Mouse (Mus musculus) heart, postnatal 25 days (tissue): ENCODE measurements at regions not wholly inside any gene's neighbourhood (a gene's known extent, or its start where the extent isn't known, plus 50 kb on each side); places are given as distances from the start of the nearest gene placed in this dataset.
"Not testable (repeated sequence)": the region's sequence is repeated elsewhere in the genome, so short reads cannot be mapped to it uniquely, and the experiment has no call there.

ENCODE experiments used
- DNase-seq: peaks from one replicate; pipeline ENCODE4 v3.0.0; 2022; ENCODE audit warnings: low spot score
- intact Hi-C: fragments of 180-260 bp; cut with DNase I; formaldehyde crosslinking; loops from one replicate; pipeline ENCODE4 v1.15.1; 2025

DNA sequence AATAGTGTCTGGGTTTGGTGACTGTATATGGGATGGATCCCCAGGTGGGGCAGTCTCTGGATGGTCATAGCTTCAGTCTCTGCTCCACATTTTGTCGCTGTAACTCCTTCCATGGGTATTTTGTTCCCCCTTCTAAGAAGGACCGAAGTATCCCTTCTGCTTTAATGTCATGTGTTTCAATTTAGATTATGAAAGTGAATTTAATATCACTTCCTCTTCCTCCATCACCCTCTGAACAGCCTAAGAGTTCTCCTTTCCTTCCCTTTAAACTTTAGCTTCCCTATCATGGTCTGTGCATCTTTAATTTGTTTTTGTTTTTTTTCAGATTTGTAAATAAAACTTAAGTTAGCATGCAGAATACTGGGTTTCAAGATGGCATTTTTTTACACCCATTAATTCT lies 211.0 kb upstream of the Phyhipl start:
- no peak for DNase-seq
- intact Hi-C loops: no loop called here

DNA sequence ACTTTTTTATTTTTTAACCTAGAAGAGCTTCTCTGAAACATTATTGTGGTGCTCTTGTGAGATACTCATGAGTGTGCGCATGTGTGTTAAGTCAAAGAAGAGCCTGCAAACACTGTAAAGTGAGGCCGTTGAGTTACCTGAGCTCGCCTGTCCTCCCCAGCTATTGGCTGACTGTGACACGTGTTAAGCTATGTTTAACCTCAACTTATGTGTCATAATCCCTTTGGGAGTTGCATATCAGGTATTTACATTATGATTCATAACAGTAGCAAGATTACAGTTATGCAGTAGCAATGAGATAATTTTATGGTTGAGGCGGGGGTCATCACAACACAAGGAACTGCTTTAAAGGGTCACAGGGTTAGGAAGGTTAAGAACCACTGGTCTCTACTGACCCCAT lies 208.9 kb upstream of the Phyhipl start:
- DNase-seq: no peak
- intact Hi-C loops: no loop called here

DNA sequence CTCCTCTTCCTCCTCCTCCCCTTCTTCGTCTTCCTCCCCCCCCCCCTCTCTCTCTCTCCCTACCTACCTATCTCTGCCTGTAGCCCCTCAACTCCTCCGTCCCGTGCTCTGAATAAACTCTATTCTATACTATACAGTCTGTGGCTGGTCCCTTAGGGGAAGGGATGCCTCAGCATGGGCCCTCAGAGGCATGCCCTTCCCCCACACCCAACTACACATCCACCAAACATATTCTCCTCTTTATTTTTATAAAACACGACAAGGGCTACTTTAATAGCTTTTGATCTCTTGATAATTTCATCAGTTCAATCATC lies 206.2 kb upstream of the Phyhipl start:
- intact Hi-C loops: no loop called here
- DNase-seq: no peak

DNA sequence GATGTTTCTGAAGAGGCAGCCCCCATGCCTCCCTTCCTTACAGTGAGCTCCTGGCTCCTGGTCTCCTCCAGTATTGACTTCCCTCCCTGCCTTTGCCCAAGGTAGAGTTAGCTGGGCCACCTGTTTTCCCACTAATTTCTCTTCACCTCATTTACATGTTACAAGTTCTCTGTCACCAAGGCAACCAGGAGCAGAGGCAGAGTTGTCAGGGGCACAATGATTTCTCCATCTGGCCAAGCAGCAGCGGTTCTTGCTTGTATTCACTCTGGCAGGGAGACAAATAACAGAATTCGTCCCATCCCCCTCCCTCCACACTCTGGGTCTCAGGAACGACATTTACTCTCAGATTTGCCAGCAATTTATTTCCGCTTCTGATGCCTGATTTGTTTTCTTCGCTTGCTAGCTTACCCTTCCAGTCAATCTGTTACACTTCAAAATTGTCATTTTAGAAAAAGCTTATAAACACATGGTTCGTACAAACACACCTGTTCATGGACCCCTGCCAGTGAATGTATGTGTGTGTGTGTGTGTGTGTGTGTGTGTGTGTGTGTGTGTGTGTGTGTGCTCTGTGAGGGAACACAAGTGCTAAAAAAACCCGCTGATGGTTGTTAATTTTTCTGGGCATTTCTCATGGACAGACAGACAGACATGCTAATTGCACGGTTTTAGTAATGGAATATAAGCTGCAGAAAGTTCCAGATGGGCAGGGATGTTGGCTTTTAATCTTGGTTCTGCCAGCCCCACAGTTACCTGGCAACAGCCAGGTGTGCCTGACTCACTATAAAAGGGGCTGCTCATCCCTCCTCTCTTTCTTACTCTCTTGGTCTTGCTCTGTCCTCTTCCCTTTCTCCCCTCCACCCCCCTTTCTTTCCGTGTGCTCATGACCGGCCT lies 205.6 kb upstream of the Phyhipl start:
- no peak for DNase-seq
- intact Hi-C loops: no loop called here

DNA sequence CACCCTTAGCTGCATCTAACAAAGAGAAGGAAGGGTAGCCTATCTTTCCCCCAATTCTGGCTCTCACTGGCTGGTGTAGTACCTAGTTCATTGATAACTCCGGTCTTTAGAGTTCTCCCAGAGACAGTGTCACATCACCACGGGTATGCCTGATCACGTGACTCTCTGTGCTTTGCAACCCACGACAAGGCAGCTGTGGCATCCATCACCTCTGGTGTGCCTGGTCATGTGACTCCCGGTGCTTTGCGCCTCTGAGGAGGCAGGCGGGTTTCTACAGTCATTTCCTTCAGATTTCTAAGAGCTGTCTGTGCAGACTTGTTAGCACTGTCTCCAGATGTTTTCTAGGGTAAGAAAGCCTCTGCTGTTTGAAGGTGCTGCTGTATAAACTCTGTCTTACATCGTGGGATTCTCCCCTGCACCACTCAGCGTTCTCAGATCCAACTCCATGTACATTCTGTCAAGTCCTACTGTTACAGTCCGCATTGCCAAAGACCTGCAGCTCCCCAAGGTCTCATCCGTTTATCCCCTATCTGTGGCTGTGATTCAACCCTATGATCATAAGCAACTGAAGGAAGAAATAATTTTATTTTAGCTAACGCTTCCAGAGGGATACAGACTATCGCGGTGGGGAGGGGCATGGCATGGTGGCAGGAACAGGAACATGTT lies 201.5 kb upstream of the Phyhipl start:
- DNase-seq: no peak
- intact Hi-C loops: no loop called here

DNA sequence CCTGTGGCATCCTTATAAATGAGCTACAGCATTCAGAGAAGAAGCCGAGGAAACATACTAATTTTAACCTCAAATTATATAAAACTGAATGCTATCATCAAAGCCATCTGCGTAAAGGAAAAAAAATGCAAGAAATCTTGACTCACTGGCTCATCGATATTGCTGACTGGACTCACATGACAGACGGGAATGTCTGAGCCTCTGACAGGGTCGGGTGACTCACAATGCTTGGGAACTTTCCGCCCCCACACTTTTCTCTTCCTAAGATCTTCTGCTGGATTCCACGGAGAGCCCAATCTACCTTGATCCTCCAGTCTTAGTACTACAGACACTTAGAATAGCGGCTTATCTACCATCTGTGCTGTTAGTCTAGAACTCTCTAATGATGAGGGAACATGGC lies 200.2 kb upstream of the Phyhipl start:
- intact Hi-C loops: no loop called here
- DNase-seq: no peak

DNA sequence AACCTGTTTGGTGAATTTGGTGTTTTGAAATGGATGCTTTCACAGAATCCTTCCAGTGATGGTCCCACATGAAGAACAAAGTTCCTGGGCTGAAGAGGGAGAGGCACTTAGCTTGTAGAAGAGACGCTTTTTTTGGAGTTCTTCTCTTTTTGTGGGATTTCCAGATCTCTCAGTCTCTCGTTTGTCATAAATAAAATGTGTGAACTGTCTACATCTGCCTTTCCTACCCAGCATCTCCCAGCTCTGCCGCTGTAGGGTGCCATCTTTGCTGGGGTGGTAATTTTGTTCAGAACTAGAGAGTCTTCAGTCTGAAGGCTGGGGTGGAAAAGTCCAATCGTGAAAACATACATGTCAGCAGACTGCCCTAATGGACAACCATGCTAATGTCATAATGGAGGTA lies 197.8 kb upstream of the Phyhipl start:
- intact Hi-C loops: no loop called here
- no peak for DNase-seq

DNA sequence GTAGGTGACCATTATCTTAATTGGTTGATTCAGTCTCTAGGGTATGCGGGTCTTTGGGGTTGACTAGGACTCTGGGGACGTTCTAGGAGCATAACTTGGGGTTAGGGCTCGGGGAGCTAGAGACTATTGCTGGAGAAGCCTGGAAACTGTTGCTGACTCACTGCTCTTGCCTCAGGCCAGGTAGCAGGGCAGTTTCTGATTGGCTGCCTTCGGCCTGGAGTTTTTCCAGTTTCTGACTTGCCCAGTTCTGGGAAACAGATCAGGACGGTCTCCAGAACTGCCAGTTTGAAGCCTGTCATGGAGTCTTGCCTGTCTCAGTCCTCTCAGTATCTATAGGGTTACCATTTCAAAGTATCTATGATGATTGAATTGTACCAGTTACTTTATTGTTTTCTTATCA lies 192.4 kb upstream of the Phyhipl start:
- intact Hi-C loops: no loop called here

DNA sequence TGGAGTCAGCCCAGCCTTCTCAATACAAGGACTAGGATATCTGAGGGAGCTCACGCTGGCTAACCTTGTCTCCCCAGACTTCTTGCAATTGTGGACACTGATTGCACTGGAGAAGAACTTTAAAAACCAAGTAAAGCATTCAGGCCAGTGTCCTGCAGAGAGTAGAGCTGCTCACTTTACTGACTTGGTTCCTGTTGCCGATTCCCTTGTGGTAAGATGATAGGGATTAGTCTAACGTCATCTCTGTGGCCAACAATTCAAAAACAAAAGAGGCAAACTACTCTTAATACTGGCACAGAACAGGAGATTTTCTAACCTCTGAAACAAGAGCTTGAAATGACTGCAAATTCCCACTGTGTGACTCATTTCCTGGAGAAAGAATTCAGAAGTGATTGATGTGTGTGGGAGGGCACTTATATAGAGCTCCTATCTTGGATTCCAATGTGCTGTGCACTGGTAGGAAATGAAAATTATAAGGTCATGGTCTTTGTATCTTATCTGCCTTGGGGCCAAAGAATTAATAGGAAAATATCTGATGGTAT lies 191.6 kb upstream of the Phyhipl start:
- DNase-seq: no peak
- intact Hi-C loops: no loop called here

More for the DNA sequence above, 192.4 kb upstream of the Phyhipl start:
- no peak for DNase-seq

DNA sequence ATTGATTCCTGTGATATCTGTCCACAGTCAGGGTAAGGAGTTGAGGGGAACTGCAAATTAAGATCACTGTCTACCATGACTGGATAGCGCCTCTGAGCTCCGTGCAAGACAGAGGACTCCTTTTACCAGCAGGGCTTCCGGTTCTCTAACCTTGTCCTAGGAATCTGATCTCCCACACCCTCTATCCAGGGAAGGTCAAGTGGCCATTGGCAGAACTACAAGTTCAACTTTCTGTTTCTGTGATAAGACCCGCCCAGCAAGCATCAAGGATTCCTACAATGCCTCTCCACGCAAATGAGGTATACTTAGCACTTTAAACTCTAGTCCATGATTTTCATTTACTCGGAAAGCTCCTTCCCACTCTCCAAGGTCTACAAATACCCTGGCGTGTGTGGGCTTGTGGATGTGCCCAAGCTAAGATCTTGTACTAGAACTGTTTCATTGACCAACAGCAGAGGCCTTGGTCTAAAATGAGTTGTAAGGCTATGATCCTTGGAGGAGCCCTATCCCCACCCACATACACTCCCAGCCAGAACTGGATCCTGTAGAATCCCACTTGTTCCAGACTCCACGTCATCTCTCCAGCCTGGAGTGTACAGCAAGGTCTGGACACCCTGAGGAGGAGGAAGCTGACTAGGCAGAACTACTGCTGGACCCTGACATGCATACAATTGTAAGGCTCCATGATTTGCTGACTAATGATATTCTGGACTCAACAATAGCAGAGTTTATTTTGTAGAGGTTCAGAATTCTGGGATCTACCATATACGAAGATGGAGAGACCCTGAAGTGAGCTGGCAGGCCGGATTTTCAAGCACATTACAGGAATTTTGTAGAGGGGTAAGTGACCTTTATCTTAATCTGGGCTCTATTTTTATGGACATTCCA lies 190.8 kb upstream of the Phyhipl start:
- intact Hi-C loops: no loop called here
- no peak for DNase-seq

DNA sequence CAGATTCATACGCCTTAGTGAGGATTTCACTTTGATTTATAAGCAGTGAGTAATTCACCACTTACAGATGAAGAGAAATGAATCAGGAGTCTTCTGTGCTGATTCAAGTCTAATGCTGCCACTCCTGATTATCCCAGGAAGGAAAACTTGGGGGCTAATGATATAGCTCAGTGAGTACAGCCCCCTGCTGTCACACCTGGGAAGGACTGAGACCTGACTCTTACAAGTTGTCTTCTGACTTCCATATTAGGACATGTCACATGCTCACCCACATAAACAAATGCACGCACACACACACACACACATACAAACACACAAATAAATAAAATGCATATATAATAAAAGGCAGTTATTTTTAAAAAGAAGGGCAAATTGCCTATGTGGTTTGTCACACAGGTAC lies 188.1 kb upstream of the Phyhipl start:
- intact Hi-C loops: no loop called here
- DNase-seq: no peak

DNA sequence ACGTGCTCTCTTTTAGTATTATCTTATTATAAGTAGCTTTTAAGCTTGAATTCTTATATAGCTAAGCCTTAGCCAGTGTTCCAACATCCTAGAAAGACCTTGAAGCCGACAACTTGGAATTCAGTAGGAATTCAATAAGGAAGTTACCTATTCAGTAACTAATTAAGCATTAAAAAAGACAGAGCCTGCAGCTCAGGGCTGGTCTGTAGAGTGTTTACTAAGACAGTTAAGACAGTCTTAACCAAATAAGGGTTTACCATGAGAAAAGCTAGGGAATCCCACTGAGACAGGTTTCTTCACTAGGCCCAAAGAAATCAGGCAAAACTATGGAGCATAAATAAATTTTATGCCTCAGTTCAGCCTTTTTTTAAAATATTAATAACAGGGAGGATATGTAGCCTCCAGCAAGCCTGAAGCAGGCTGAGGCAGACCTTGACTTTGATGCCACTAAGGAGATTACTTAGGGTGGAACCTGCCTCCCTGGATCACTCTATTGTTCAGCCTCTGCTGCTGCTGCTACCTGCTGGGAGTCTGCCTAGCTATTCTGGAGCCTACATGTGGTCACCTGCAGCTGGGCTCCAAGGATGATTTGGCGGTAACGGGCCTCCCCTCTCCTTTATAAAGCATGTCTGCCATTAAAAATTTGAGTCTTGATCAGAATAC lies 186.5 kb upstream of the Phyhipl start:
- intact Hi-C loops: no loop called here
- DNase-seq: no peak

DNA sequence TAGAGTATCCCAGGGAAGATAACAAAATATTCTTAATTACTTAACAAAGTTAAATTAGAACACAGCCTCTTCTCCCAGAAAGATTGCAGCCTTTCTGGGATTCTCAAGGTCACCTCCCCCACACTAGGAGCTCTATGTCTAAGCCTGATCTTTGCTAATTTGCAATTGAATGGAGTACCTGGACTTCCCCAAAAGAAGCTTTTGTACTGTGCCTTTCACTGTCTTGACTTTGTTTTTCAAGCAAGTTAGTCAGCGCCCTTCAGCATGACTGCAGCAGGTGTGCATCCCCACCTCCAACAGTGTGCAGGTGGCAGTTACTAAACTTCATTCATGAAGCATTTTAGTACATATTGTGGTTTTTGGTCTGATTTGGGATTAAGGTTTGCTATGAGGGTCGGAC lies 185.4 kb upstream of the Phyhipl start:
- intact Hi-C loops, DNase-seq: not testable (repeated sequence)

DNA sequence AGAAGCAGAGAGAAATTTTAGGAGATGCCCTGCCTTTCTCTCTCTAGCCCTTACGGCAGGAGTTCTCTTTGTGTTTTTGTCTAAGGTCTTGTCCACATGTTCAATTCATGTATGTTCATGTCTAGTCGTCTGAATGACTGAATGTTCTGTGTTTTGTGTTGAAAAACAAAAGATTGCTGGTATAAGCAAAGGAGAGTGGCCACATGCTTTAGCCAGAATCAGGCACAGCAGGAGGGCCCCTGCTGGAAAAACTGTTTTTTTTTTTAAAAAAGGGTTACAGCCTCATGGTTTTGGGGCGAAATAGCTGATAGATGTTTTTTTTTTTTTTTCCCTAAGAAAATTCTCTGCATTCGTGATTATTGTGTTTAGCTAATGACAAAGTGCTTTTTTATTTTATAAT lies 182.4 kb upstream of the Phyhipl start:
- DNase-seq: no peak
- intact Hi-C loops: no loop called here

DNA sequence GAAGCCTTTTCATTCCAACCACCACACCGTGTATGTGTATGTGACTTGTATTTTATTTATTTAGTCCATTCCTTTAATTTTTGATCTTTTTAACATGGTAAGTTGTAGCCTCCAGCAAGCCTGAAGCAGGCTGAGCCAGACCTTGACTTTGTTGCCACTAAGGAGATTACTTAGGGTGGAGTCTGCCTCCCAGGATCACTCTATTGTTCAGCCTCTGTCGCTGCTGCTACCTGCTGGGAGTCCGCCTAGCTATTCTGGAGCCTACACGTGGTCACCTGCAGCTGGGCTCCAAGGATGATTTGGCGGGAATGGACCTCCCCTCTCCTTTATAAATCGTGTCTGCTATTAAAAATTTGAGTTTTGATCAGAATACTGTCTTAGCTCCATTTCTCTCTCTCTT lies 181.6 kb upstream of the Phyhipl start:
- DNase-seq: no peak
- intact Hi-C loops: no loop called here

DNA sequence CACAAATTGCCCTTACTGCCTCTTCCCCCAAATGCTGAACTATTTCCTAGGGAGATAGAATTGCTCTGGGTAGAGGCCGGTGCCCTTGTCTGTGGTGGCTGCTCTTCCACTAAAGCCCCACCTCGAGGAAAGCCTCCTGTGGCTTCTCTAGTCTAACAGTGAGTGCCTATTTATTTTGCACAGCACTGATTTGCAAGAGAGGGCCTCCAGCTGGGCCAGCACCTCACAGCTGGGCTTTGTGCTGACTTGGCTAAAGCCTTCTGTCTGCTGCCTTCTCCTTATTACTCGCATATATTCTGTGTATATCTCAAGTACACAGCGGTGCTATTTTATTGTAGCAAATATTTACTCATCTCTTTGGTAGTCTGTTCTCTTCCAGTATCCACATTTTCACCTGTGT lies 176.9 kb upstream of the Phyhipl start:
- no peak for DNase-seq
- intact Hi-C loops: no loop called here

DNA sequence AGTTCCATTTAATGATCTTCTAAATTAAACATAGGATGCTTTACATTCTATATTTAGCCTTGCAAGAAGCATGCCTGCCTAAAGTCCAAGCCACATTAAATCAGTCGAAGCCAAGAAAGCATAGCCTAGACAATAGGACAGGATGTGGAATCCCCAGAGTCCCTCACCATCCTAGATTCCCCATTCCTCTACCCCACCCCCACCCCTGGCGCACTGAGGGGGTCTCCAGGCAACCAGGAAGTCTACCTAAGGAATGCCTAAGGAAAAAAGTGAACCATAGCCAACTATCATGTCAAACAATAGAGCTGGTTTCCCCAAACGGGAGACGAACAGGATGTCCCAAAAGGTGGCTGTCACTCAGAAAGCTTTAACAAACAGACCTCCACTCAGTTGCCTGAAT lies 172.5 kb upstream of the Phyhipl start:
- intact Hi-C loops: no loop called here
- no peak for DNase-seq

DNA sequence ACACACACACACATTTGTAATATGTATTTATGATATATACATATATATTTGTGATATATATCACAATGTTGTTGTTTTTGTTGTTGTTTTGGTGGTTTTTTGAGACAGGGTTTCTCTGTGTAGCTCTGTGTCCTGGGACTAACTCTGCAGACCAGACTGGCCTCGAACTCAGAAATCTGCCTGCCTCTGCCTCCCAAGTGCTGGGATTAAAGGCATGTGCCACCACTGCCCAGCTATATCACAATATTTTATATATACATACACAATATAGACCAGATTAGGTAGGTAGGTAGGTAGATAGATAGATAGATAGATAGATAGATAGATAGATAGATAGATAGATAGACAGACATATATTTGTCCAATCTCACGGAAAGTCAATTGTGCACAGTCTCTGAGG lies 171.8 kb upstream of the Phyhipl start:
- intact Hi-C loops, DNase-seq: not testable (repeated sequence)

DNA sequence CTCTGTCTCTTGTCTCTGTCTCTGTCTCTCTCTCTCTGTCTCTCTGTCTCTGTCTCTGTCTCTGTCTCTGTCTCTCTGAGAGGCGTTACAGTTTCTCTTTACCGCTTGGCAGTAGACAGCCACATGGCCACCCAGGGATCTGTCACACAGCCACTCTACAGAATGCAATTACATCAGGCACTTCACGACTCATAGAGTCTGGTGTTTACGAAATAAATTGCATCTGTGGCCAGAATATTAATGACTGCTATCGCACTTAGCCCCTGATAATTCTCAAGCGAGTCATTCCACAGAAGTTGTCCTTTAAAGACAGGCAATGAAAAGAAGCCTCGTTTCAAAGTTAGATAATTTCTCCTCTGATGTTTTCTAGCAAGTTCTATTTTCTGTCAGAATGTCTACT lies 170.9 kb upstream of the Phyhipl start:
- DNase-seq: no peak
- intact Hi-C loops: no loop called here

DNA sequence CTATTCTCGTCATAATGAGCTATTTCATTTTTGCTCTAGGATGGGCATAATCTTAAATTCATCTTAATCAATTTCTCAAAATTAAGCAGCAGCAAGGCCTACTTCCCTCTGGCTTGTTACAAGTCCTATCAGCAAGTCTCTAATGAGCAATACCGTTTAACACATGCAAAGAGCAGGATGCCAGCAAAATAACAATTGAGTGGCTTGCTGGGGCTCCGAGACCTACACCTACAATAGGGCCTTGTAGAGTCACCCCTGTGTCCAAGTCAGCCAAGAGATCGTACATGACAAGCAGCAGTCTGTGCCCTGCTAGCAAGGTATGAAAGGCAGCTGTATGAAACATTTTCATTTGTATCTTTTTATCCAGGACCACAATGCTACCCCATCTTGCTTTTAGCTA lies 169.7 kb upstream of the Phyhipl start:
- DNase-seq: no peak
- intact Hi-C loops: no loop called here
